Mouse (Mus musculus) C2C12 (cell line): ENCODE results near the gene Cldn12. TPM values are rescaled to one million over a fixed set of nuclear protein-coding genes. Genes with fewer than 3 reads are reported as not detected.
A peak's percentile ranks its signal among the peaks of the same experiment; 100 is the strongest.

ENCODE experiments used
- H3K27me3 ChIP-seq: one replicate; pipeline ENCODE4 v1.6.1; 2011; ENCODE audit not compliant: control insufficient read depth, insufficient read depth, insufficient read length
- H3K36me3 ChIP-seq: one replicate; pipeline ENCODE4 v1.6.1; 2011; ENCODE audit not compliant: control insufficient read depth, insufficient read depth
- H3K4me3 ChIP-seq: one replicate; pipeline ENCODE4 v1.5.1; 2011; ENCODE audit warnings: mild to moderate bottlenecking, control low read depth; ENCODE audit not compliant: poor library complexity, insufficient read depth, severe bottlenecking
- H3K79me2 ChIP-seq: one replicate; pipeline ENCODE4 v1.6.1; 2011; ENCODE audit not compliant: control insufficient read depth, insufficient read depth
- H3K79me3 ChIP-seq: one replicate; pipeline ENCODE4 v1.6.1; 2011; ENCODE audit warnings: low read depth, control low read depth
- H3ac ChIP-seq: one replicate; pipeline ENCODE3; 2011; ENCODE audit warnings: low read depth; ENCODE audit not compliant: control insufficient read depth, insufficient read length
- CEBPB ChIP-seq: IDR thresholded peaks from one replicate; pipeline ENCODE4 v1.6.1; 2011; ENCODE audit warnings: low read depth, mild to moderate bottlenecking, control low read depth, moderate library complexity
- CTCF ChIP-seq: IDR thresholded peaks from one replicate; pipeline ENCODE4 v1.5.1; 2011; ENCODE audit not compliant: control insufficient read depth, insufficient read depth, insufficient read length
- FOSL1 ChIP-seq: IDR thresholded peaks from one replicate; pipeline ENCODE4 v1.8.0; 2011; ENCODE audit warnings: mild to moderate bottlenecking, low read length; ENCODE audit not compliant: poor library complexity, insufficient read depth, severe bottlenecking
- MAX ChIP-seq: IDR thresholded peaks from one replicate; pipeline ENCODE4 v1.6.1; 2011; ENCODE audit warnings: mild to moderate bottlenecking, control low read depth
- MYOD1 ChIP-seq: IDR thresholded peaks from one replicate; pipeline ENCODE4 v1.6.1; 2011; ENCODE audit warnings: low read depth; ENCODE audit not compliant: control insufficient read depth, insufficient read length
- MYOG ChIP-seq: IDR thresholded peaks from one replicate; pipeline ENCODE4 v1.6.1; 2011; ENCODE audit not compliant: control insufficient read depth, insufficient read length; ENCODE audit errors: extremely low read depth
- USF1 ChIP-seq: IDR thresholded peaks from one replicate; pipeline ENCODE4 v1.6.1; 2011; ENCODE audit warnings: low read depth, mild to moderate bottlenecking, control low read depth, moderate library complexity
- polyA plus RNA-seq: library from polyadenylated mRNA; unstranded; fragments of >200 nt; fragmentation: generic; extraction: Trizol; gene quantifications from one replicate; pipeline ENCODE4 v1.2.1, GENCODE M21; 2012; ENCODE audit warnings: missing spikeins

Gene Cldn12
- polyA plus RNA-seq, 1 experiment, result 27.2 TPM

DNA sequence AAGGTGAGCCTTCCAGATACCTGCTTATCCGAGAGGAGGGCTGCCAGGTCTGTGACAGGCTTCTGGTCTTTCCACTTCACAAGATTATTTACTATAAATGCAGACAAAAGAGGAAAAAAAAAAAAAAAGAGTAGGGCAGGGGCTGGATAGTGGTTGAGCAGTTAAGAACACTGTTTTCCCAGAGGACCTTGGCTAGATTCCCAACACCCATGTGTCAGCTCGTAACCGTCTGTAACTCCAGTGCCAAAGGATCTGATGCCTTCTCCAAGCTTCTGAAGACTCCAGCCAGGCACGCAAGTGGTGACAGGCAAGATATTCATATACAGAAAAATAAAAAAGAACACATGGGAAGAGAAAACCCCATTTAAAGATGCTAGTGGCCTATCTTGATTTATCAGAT lies 11.4 kb downstream of the Cldn12 start:
- Histone ChIP-seq H3K27me3 (no peaks in the 10 kb centered on the region), H3K36me3 (peaks cover 53% of the 10 kb centered on the region), H3K4me3 (no peak overlapping the region), H3K79me3 (peaks cover 19% of the 10 kb centered on the region), H3K79me2 (peaks cover 30% of the 10 kb centered on the region), H3ac (no peak overlapping the region)
- no peak for TF ChIP-seq MYOD1
- TF ChIP-seq FOSL1, result no peak
- no peak for TF ChIP-seq MYOG
- no peak for TF ChIP-seq MAX
- no peak for TF ChIP-seq CEBPB
- no peak for TF ChIP-seq CTCF
- TF ChIP-seq USF1, result no peak

DNA sequence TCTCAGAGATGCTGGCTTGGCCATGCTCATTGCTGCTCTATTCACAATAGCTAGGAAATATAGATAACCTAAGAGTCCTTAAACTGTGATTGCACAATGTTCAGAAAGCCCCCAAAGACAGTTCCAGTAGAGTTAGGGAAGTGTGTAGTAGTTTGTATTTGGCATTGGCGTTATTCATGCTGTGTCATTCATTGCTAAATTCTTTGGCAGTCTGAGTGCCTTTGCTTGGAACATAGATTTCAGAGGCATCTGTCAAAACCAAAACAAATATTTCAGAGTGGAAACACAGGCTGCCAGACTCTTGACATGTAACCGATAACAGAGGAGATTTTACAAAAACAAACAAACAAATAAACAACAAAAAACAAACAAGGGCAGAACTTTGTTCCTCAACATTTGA lies 13.2 kb downstream of the Cldn12 start:
- no peak overlapping the region for H3K4me3 ChIP-seq
- TF ChIP-seq CEBPB, result peak; percentile 6
- TF ChIP-seq USF1, result no peak
- no peak overlapping the region for H3ac ChIP-seq
- peaks cover 5% of the 10 kb centered on the region for H3K79me3 ChIP-seq
- H3K27me3 ChIP-seq, result no peaks in the 10 kb centered on the region
- peaks cover 12% of the 10 kb centered on the region for H3K79me2 ChIP-seq
- peaks cover 37% of the 10 kb centered on the region for H3K36me3 ChIP-seq

DNA sequence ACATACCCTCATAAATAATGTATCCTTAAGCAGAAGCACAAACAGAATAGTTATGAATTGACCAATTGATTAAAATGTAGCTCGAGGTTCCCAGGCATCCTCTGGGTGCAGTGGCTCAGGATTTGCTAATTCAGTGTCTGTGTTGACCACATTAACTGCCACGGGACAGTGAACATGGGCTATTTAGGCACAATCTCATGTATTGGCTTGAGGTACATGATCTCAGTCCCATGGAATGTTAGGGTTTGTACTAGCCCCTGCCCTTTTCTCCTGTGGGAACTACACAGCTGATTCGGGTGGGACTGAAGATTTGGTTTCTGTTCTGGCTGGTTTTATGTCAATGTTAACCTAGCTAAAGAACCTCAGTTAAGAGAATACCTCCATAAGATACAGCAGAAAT lies 18.4 kb downstream of the Cldn12 start:
- no peaks in the 10 kb centered on the region for H3K27me3 ChIP-seq
- no peaks in the 10 kb centered on the region for H3K79me3 ChIP-seq
- no peak overlapping the region for H3K4me3 ChIP-seq
- H3ac ChIP-seq, result peak overlapping the region; percentile 4
- H3K79me2 ChIP-seq, result no peaks in the 10 kb centered on the region
- H3K36me3 ChIP-seq, result no peaks in the 10 kb centered on the region
- TF ChIP-seq USF1 (no peak), MYOD1 (no peak), CEBPB (no peak), MYOG (no peak), FOSL1 (no peak), CTCF (no peak), MAX (no peak)

DNA sequence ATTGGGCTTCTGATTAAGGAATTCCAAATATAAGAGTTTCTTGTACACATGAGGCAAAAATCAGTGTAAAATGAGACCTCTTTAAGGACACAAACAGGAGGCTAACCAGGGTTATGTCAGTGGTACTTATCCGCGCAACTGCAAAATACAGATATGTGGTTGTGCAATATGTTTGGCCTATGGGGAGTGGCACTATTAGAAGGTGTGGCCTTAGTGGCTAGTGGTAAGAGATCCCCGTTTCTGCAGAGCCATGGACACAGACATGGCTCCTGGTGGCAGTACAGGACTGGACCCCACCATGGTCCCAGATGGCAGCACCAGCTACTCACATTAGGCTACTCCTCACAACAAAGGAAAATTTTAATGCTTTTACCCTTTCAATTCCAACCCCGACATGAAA lies 19.7 kb downstream of the Cldn12 start:
- Histone ChIP-seq H3K36me3 (no peaks in the 10 kb centered on the region), H3K27me3 (no peaks in the 10 kb centered on the region), H3ac (no peak overlapping the region), H3K79me3 (no peaks in the 10 kb centered on the region), H3K79me2 (no peaks in the 10 kb centered on the region), H3K4me3 (no peak overlapping the region)
- TF ChIP-seq FOSL1 (no peak), CEBPB (peak; percentile 79)

DNA sequence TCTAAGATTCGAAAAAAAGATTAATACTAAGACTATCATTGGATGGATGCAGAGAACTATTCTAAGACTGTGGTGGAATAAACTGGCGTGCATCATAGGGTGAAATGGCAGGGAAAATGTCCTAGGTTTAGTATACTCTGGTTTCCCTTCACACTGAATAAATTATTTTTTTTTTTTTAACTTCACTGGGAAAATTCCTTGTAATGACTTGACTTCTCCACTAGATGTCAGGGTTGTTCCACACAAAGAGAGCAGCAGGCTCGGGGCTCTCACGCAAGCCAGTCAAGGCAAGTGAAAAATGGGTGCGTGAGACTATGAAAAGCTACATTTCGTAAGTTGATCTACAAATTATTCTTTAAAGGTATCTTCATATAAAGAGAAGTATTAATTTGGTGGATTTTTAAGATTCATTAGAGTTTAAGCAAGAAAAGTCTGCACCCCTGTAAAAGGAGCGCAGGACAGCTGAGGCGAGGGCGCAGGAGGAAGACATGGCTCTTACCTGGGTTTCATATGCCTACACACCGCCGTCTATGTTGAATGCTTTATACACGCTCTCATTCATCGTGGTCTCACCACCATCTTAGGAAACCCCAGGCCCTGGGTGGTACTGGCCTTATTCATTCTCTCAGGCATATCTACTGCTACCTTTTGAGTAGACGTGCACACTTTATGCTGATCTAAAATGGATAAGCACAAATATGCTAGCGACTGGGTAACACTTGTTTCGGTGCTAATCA lies 20.3 kb downstream of the Cldn12 start:
- TF ChIP-seq CEBPB (no peak), CTCF (no peak), MYOD1 (no peak), FOSL1 (no peak), MAX (no peak), MYOG (no peak), USF1 (no peak)
- H3ac ChIP-seq, result no peak overlapping the region
- no peaks in the 10 kb centered on the region for H3K79me2 ChIP-seq
- H3K79me3 ChIP-seq, result no peaks in the 10 kb centered on the region
- H3K4me3 ChIP-seq, result no peak overlapping the region
- H3K27me3 ChIP-seq, result no peaks in the 10 kb centered on the region
- H3K36me3 ChIP-seq, result no peaks in the 10 kb centered on the region

DNA sequence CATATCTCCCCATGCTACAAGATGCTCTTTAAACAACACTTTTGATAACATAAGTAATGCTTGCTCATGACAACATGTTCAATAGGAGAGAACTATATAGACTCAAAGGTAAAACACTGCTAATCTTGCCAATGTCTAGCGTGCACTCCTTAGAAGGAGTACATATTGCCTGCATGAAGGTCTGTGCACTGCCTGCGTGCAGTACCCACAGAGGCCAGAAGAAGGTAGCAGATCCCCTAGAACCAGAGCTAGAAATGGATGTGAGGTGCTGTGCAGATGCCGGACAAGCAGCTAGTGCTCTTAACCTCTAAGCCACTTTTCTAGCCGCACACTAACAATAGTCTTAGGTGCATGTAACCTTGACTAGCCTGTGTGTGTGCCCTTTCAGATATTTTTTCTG lies 22.6 kb downstream of the Cldn12 start:
- Histone ChIP-seq H3ac (no peak overlapping the region), H3K36me3 (no peaks in the 10 kb centered on the region), H3K79me2 (no peaks in the 10 kb centered on the region), H3K4me3 (no peak overlapping the region), H3K27me3 (no peaks in the 10 kb centered on the region), H3K79me3 (no peaks in the 10 kb centered on the region)
- TF ChIP-seq MYOD1, result no peak
- no peak for TF ChIP-seq CEBPB
- TF ChIP-seq FOSL1, result no peak
- no peak for TF ChIP-seq MAX
- no peak for TF ChIP-seq USF1
- no peak for TF ChIP-seq CTCF
- TF ChIP-seq MYOG, result no peak
